Mouse (Mus musculus) natural killer cell, adult 2 months (primary cell): ENCODE results near the gene Ptov1.
"Not testable (repeated sequence)": the region's sequence is repeated elsewhere in the genome, so short reads cannot be mapped to it uniquely, and the experiment has no call there.

Source experiments
- DNase-seq, 2 experiments: peaks; one replicate each; pipeline ENCODE4 v3.0.0; 2022; ENCODE audit warnings: low spot score in 2 of 2

Gene Ptov1

DNA sequence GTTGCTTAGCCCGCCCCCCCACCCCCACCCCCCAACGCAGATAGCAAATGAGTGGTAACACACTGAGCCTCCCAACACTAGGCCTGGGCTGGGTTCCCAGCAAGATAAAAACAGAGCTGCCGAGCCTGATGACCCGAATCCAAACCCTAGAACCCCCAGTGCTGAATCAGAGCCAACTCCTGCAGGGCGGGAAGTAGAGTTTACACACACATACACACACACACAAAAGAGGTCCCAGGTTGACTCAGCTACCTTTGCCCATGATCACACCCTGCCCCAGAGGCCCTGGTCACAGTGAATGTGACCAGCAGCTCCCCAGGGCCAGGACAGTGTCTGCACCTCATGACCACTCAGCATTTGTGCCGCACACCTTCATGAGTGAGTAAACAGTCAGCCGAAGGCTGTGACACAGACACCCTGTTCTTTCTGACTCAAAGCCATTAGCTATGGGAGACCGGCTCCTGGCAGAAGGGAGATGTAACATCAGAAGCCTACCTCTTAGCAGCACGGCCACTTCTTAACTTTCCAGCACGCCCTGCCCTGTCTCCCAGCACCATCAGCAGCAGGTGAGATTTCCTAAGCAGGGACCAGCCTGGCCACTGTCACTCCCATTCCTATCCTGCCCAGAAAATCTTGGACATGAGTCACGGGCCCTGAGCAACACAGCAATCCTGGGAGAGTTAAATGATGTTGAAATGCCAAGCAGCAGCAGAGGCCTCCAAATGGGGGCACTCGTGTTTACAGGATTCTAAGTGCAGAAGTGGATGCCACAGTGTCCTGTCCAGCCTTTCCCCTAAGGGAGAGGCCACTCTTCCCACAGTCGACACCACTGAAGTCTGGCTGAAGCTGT, 18.9 kb upstream of the Ptov1 start:
- DNase-seq, result no peak

DNA sequence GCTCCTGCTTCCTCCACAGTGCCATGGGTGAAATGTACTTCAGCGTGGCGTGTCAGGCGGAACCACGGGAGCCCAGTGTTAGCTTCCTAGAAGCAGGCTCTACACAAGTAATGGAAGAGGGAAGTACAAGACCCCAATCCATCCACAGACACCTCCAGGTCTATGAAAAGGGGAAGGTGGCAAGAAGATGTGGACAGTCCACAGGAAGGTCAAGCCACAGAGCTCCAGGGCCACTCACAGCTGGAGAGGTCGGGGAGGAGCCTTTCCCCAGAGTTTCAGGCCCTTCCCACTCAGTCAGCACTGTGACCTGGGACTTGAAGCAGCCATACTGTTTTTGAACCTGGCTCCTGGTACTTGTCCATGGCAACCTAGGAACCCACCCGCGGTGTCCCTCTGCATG, 17.4 kb upstream of the Ptov1 start:
- DNase-seq, result no peak

DNA sequence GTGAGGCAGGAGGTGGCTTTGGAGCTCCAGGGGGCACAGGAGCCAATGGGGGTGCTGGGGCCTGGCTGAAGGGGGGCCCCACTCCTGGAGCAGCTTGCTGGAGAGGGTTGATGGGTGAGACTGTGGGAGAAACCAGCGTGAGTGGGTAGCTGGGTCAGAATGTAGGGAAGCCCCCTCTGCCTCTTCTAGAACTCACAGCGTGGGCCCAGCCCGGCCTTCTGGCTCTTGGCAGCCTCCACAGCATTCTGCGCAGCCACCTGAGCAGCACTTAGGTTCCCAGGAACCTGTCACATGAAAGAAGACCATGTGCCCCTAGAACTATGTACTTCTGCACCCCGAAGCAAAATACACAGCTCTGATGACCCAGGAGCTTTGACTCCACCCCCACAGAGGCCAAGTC, 15.0 kb upstream of the Ptov1 start:
- no peak for DNase-seq

DNA sequence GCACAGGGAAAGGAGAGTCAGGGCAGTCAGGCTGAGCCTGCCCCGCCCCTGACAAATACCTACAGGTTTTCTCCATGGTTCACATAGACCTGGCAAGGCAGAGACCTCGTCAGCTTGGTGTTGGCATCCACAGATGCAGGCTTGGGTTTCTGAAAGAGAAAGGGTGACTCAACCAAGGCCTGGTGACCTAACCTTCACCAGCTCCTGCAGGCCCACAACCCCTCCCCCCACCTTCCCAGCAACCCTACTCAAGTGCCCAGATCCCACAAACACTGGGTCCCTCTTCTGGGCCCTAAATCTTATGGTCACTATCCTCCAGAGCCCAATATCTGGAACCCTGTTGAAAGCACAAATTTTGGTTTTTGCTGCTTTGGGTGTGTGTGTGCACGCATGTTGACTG, 13.4 kb upstream of the Ptov1 start:
- DNase-seq, result no peak

DNA sequence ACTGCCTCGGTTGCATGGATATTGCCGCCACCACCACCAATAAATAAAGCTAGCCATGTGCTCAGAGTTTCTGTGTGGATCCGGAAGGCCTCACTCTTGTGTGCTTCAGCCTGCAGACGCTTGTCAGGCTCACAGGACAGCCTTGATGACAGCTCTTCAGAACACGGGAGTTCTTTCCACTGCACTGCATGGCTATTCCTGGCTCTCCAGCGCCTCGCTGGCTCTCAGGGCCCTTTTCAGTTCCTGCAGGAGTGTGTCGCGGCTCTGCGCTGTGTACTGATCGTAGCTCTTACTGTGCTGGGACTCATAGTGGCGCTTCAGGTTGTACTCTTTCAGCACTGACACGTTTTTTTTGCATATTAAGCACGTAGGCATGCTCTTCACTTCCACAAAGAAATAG, 8.2 kb upstream of the Ptov1 start:
- DNase-seq, result no peak

DNA sequence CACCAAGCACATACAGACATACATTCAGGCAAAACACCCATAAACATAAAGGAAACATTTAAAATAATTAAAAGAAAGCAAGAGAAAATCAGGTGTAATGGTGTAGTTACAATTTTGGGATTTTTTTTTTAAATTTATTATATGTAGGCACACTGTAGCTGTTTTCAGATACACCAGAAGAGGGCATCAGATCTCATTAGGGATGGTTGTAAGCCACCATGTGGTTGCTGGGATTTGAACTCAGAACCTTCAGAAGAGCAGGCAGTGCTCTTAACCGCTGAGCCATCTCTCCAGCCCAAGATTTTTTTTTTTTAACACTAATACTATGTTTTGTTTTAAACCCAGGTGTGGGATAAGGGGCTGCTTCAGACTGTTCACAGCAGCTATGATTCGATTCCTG, 2.2 kb upstream of the Ptov1 start:
- DNase-seq, result not testable (repeated sequence)

DNA sequence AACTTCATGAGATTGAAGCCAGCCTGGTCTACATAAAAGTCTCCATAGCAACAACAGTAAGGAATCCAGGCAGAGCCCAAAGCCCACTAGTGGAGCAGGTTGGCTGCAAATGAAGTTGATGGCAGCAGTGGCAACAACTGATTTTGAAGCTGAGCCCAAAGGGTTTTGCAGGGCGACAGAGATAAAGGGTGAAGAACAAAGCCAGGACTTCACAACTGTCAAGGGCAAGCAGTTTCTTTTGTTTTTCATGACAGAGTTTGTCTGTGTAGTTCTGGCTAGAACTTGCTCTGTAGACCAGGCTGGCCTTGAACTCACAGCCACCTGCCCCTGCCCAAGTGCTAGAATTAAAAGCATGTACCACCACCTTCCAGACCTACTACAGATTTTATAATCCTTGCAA, 1.6 kb upstream of the Ptov1 start:
- DNase-seq, result no peak

DNA sequence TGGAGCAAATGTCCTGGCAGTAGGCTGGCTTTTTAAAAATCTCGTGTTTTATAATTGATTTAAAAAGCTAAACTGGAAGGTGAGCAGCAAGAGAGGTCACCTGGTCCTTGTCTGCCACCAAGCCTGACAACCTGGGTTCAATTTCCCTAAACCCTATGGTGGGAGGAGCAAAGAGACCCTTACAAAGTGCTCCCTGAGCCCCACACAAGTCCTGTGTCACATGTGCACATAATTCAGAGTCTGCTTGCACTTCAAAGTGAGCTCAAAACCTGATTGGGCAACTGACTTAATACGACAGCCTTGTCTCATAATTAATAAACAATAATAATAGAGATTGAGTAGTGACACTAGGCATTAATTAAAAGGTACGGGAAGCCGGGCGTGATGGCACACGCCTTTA, 1.0 kb upstream of the Ptov1 start:
- DNase-seq, result no peak

DNA sequence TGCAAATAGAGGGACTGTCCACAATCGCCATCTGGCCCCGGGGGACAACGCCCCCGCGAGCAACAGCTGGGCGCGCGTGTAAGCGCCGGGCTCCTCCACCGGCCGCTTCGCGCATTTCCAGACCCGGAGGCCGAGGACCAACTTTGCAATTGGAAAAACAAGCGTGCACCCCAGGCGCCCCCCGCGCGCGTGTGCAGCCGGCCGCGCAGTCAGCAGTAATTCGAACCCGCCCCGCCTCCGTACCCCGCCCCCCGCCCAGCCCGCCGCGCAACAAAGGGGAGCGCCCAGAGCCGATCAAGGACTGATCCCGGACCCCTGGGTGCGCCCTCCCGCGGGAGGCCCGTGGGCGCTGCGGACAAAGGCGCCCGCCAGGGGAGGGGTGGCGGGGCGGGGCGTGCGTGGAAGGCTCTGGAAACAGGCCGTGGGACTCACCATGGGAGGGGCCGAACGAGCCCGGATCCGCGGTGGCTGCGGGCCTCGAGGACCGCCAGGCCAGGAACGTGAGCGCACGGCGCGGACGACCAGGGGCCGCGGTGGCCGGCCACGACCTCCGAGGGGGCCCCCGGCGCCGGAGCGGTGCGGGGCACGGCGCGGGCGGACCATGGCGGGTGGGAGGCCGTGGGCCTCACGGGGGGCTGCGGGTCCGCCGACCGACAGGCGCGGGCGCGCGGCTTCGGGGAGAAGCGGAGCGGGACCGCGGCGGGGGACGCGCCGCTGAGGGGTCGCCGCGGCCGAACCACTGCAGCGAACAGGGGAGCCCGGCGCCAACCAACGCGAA, 480 bp downstream of the Ptov1 start:
- DNase-seq, result no peak

DNA sequence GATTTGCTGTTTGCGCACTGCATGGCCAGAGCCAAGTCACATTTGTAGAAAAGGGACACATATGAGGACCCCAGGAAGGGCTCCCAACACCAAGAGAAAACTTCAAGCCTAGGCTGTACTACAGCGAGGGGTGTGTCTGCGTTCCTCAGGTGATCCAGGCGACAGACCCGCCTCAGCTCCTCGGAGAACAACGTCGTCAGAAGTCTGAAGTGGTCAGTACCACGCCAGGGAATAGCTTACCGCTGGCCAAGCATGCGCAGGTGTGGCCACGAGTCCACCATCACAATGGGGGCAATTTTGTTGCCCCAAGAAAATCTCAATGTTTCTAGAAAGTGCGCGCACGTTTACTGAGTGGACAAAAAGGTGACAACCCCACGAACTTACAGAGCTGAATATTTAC, 1.1 kb downstream of the Ptov1 start:
- DNase-seq, result no peak

DNA sequence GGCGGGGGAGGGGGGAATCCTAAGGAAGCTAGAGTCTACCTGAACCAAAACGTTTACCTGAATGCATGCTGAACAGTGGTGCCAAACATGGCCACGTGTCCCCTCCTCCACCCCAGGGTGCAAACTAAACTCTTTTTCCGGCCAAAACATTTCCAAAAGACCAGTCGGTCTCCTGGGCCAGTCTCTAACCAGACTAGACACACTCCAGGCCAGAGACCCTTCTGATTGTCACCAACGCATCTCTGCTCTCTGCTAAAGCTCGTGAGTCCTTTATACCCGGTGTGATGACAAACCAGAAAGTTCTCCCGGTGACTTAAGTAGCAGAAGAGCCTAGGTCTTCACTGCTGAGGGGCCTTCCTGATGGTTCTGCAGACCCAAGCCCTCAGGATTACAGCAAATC, 1.8 kb downstream of the Ptov1 start:
- DNase-seq, result no peak

DNA sequence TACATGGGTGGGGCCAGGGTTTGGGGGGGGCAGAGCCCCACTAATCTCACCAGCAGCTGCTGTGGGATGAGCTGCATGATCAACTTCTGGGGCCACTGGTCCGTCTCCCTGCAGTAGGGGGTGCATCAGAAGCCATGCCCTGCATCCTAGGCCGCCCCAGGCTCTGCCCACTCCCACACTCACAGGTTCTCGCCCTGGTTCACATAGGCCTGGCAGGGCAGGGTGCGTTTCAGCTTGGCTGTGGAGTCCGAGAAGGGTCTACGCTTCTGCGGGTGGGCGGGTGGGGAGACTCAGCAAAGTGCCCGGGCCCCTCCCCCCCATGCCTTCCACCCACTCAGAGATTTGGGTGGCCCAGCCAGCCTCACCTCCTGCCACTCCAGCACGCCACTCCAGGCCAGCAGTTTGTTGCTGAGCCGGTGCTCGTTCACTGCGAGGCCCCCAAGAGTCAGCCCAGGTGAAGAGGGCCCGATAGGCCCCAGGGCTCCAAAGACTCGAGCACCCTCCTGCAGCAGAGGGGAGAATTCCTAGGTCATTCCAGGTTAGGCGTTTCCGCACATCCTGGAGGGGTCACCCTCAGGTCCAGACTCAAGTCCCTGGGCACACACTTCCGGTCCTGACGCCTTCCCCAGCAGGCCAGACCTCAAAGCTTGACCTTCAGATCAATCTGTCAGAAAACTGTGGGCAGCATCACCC, 2.4 kb downstream of the Ptov1 start:
- DNase-seq, result no peak

DNA sequence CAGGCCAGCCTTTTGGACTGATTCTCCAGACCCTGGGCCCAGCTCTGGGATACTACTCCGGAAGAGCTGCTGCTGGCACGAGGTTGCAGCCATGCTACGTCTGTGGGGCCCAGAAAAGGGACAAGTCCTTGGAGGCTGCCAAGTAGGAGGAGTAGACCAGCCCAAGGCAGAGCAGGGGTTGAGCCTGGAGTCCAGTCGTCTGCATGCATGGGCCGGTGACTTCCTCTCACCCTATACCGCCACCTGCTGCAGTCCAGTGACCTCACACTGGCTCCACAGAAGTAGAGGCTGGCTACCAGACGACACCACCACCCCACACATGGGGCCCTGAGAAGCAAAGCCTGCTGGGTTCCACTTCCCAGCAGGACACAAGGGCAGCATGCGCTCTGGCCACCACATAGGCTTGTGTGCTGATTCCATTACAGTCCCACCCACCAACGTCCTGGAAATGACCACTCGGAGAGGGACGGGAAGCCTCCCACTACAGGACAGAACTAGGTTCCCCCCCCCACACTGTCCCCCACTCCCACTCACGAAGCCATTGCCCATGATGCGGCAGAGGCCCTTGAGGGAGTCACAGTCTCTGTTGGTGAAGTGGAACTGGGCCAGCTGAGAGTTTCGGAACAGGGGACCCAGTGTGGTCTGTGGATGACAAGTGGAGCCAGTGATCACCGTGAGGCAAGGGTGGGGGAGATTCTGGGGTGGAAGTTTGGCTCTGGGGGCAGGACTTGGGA, 3.1 kb downstream of the Ptov1 start:
- no peak for DNase-seq

DNA sequence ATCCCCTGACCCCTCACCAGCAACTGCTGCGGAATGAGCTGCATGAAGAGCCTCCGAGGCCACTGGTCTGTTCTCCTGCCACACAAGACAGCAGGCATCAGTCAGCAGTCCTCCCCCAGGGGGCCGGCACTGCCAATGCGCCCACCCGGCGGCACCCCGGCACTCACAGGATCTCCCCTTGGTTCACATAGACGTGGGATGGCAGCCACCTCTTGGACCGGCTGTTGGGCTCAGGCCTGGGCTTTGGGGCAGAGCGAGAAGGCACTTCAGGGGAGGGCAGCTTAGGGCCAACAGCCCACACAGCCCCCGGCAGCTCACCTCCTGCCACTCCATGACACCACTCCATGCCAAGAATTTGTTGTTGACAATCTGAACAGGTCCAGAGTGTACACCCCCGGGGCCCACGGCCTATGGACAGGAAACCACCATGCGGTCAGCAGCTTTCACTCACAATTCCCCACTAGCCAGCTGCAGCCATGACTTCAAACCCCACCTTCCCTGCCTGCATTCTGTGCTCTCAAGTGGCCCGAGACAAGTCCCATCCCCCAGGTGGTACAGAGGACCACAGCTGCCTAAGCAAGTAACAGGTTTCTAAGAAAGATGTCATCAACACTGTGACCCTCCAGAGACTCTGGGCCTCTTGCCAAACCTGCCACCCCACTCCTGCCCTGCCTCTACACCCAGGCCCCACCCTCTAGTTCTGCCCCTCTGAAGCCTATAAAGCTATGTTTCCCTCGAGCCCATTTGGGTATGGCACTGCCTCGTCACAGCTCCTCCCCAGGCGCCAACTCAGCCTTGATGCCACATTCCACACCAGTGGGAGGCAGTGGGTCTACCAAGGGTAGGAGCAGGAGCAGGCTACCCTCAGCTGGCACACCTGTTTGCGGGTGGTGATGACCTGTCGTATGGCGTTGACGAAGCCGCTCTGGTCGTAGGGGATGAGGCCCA, 4.7 kb downstream of the Ptov1 start:
- peak in 1 of 2 experiments; percentile 26 for DNase-seq

DNA sequence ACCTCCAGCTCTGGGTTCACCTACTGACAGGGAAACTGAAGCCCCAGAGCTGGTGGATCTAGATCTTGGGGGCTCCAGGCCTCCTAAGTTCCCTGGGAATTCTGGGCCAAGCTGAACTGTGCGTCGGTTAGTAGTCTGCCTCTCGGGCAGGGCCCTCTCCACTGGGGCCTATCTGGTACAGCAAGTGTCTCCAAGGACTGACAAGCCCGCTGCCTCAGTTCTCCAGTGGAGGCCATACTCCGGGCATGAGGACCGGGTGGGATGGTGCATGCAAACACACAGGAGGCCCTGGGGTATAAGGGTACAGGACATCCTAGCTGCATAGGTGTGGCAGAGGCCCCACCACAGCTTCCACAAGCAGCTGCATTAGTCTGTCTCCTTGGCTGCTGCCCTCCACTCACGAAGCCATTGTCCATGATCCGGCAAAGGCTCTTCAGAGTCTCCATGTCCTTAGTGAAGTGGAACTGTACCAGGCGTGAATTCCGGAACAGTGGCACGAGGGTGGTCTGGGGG, 5.5 kb downstream of the Ptov1 start:
- DNase-seq, result no peak

DNA sequence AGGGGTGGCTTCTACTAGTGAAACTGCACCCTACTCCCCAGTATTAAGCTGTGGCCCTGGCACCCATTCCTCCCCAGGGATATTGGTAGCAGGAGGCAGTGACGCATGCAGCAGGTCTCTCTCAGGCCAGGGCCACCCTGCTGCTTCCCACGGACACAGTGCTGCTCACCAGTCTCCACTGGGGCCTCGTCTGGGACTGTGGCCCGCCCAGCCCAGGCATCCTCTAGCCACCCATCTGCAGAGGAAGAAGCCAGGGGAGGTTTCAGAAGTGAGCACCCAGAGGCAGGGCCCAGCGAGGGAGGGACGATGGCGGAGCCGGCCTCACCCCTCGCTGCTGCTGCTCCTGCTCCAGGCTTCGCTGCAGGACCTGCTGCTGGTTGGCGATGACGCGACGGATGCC, 6.4 kb downstream of the Ptov1 start:
- no peak for DNase-seq

DNA sequence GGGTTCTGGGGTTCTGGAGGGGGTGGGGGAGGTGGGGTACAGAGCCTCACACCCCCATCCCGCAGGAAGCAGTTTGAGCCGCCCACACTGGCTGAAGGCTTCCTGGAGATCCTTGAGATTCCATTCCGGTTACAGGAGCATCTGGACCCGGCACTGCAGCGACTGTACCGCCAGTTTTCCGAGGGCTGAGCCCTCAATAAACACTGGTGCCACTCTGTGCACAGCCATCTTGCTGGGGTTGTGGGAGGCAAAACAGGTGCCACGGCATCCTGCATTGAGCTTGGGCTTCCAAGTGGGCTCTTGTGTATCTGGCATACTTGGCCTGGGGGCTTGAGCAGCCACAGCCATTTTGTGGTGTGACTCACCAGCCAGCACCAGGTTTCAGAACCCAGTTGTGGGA, 7.2 kb downstream of the Ptov1 start:
- DNase-seq, result no peak

DNA sequence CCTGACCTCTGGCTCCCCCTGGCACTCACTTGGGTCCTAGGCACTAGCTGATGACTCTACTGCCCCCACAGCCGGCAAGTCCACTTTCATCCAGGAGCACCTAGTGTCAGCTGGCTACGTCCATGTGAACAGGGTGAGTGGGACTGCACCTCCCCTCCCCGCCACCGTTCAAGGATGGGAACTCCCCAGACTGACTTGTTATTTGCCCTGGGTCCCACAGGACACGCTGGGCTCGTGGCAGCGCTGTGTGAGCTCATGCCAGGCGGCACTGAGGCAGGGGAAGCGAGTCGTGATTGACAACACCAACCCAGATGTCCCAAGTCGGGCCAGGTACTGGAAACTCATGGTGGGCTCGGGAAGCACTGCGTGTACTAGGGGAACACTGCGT, 8.2 kb downstream of the Ptov1 start:
- no peak for DNase-seq

DNA sequence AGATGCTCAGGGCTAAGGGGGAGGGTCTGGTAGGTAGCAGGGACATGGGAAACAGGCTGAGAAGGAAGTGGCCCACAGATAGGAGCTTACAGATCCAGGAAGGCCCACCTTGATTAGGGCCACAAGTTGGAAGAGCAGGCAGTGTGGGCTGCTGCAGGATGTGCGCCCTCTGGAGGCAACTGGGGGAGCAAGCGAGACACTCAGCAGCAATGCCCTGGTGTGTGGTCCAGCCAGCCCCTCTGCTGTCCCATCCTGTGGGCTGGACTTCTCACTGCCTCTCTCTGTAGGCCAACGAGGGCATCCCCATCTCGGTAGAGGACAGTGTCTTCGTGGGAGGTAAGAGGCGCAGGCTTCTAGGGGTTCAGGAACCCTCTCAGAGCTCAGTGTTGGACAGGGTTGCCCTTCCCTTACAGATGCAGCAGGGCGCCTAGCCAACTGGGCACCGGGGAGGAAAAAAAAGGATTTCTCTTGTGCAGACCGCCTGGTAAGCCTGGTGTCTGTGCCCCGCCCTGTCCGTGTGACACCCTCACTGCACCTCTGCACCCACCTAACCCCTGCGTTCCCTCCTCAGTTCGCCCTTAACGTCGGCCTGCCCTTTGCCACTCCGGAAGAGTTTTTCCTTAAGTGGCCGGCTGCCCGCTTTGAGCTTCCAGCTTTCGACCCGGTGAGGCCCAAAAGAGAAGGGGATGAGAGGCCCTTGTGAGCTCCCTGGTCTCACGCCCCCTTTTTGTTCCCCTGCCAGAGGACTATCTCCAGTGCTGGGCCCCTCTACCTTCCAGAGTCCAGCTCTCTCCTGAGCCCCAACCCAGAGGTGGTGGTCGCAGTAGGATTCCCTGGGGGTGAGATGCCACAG, 8.8 kb downstream of the Ptov1 start:
- DNase-seq, result peak; percentile 53 to 69

DNA sequence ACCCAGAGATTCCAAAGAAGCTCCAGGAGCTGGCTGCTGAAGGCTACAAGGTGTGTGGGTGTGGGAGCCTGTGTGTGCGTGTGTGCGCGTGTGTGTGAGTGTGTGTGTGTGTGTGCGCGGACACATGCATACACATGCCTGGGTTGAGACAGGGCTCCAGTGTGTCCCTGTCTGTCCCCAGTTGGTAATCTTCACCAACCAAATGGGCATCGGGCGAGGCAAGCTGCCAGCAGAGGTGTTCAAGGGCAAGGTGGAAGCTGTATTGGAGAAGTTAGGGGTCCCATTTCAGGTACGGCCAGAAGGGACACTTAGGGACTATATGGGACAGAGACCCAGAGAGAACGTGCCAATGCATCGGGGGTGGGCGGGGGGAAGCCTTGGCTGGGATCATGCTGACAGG, 9.7 kb downstream of the Ptov1 start:
- DNase-seq, result no peak
